Mouse (Mus musculus) gastrocnemius, postnatal 10 days (tissue): ENCODE results near the gene Olfr1441. TPM values are rescaled to one million over a fixed set of nuclear protein-coding genes. Genes with fewer than 3 reads are reported as not detected.

ENCODE experiments used
- DNase-seq: peaks from one replicate; pipeline ENCODE4 v3.0.0; 2021; ENCODE audit warnings: mixed read lengths
- long read RNA-seq, 2 experiments: library from polyadenylated mRNA; stranded (forward); transcript quantifications; one replicate each; pipeline ENCODE4 v2.0.0; 2021
- total RNA-seq, 2 experiments: library from RNA; stranded (reverse); gene quantifications; 2 replicates each; pipeline ENCODE4 v1.2.3; 2021

The Olfr1441 gene
- total RNA-seq: not detected
- long read RNA-seq, experiment 1: 0 reads
- long read RNA-seq, experiment 2: 0 reads

GRCm38 (mm10) chr19:12417361-12417760, at the start of gene Olfr1441:
TSS of gene Olfr1441 (plus strand) at chr19:12417433.
- no peak for DNase-seq

GRCm38 (mm10) chr19:12373004-12373403, 44.2 kb upstream of the Olfr1441 start:
- no peak for DNase-seq

- DNase-seq: peak; percentile 3
Observed at GRCm38 (mm10) chr19:12374465-12375025, 42.7 kb upstream of the Olfr1441 start.

GRCm38 (mm10) chr19:12386979-12387378, 30.3 kb upstream of the Olfr1441 start, which contains the start of gene Olfr1440:
TSS of gene Olfr1440 (plus strand) at chr19:12387279.
- no peak for DNase-seq

- DNase-seq: no peak
Observed at GRCm38 (mm10) chr19:12413737-12414136, 3.5 kb upstream of the Olfr1441 start.

- no peak for DNase-seq
Observed at GRCm38 (mm10) chr19:12418312-12418711, 1.1 kb downstream of the Olfr1441 start.

GRCm38 (mm10) chr19:12420555-12420954, 3.3 kb downstream of the Olfr1441 start:
- no peak for DNase-seq

GRCm38 (mm10) chr19:12421680-12422079, 4.4 kb downstream of the Olfr1441 start:
- DNase-seq: no peak

GRCm38 (mm10) chr19:12427101-12427500, 9.9 kb downstream of the Olfr1441 start:
- no peak for DNase-seq

- DNase-seq: no peak
Observed at GRCm38 (mm10) chr19:12427605-12428004, 10.4 kb downstream of the Olfr1441 start, which contains the start of gene Pfpl. TSS of gene Pfpl (plus strand) at chr19:12427905.

GRCm38 (mm10) chr19:12433033-12433432, 15.8 kb downstream of the Olfr1441 start:
- DNase-seq: peak; percentile 10

- DNase-seq: no peak
Observed at GRCm38 (mm10) chr19:12435011-12435416, 17.8 kb downstream of the Olfr1441 start.

GRCm38 (mm10) chr19:12435750-12436524, 18.7 kb downstream of the Olfr1441 start:
- no peak for DNase-seq

- DNase-seq: no peak
Observed at GRCm38 (mm10) chr19:12439581-12439980, 22.3 kb downstream of the Olfr1441 start.

GRCm38 (mm10) chr19:12440103-12440725, 23.0 kb downstream of the Olfr1441 start:
- no peak for DNase-seq

GRCm38 (mm10) chr19:12442560-12442959, 25.3 kb downstream of the Olfr1441 start:
- no peak for DNase-seq

- no peak for DNase-seq
Observed at GRCm38 (mm10) chr19:12445014-12445413, 27.8 kb downstream of the Olfr1441 start.

- no peak for DNase-seq
Observed at GRCm38 (mm10) chr19:12457401-12458066, 40.3 kb downstream of the Olfr1441 start.

- no peak for DNase-seq
Observed at GRCm38 (mm10) chr19:12459516-12459915, 42.3 kb downstream of the Olfr1441 start.

- DNase-seq: no peak
Observed at GRCm38 (mm10) chr19:12460282-12461249, 43.3 kb downstream of the Olfr1441 start, which contains the start of gene Mpeg1. TSS of gene Mpeg1 (plus strand) at chr19:12460779.
